Mouse (Mus musculus): Measurements from ENCODE around the gene Nectin4. TPM values are rescaled to one million over a fixed set of nuclear protein-coding genes. Genes with fewer than 3 reads are reported as not detected.
A peak's percentile ranks its signal among the peaks of the same experiment; 100 is the strongest.

Nectin4 gene
- total RNA-seq, 2 experiments from 2014 or later, result 0.21 to 0.42 TPM

GRCm38 (mm10) chr1:171355812-171356340 is 14.0 kb upstream of the Nectin4 start:
- intact Hi-C loops (cut with DNase I), result loop anchor here (2.0 to 5.0 kb wide), 2 partner anchors 33 to 239 kb away; no protein-coding TSS in a partner anchor
- DNase-seq (ENCODE audit: low spot score), result no peak

GRCm38 (mm10) chr1:171356814-171357213 is 13.1 kb upstream of the Nectin4 start:
- no peak for DNase-seq (ENCODE audit: low spot score)
- intact Hi-C loops (cut with DNase I), result loop anchor here (5.0 kb wide), 1 partner anchor 240 kb away; no protein-coding TSS in a partner anchor

GRCm38 (mm10) chr1:171358421-171358820 is 11.5 kb upstream of the Nectin4 start:
- intact Hi-C loops (cut with DNase I), result loop anchor here (5.0 kb wide), 1 partner anchor 241 kb away; no protein-coding TSS in a partner anchor
- DNase-seq (ENCODE audit: low spot score), result no peak

GRCm38 (mm10) chr1:171360253-171360652 is 9.6 kb upstream of the Nectin4 start:
- intact Hi-C loops (cut with DNase I), result loop anchor here (2.0 kb wide), 1 partner anchor 207 kb away; no protein-coding TSS in a partner anchor
- DNase-seq (ENCODE audit: low spot score), result no peak

GRCm38 (mm10) chr1:171360656-171361055 is 9.2 kb upstream of the Nectin4 start, which contains the start of gene Klhdc9:
TSS of gene Klhdc9 (minus strand) at chr1:171360798.
- intact Hi-C loops (cut with DNase I), result loop anchor here (1.0 to 2.0 kb wide), 2 partner anchors 118 to 206 kb away; no protein-coding TSS in a partner anchor
- peak; percentile 62 for DNase-seq (ENCODE audit: low spot score)

- DNase-seq (ENCODE audit: low spot score), result no peak
- intact Hi-C loops (cut with DNase I), result loop anchor here (1.0 to 2.0 kb wide), 2 partner anchors 117 to 205 kb away; no protein-coding TSS in a partner anchor
Observed at GRCm38 (mm10) chr1:171361106-171362103, 8.5 kb upstream of the Nectin4 start.

GRCm38 (mm10) chr1:171365934-171366333 is 4.0 kb upstream of the Nectin4 start:
- intact Hi-C loops (cut with DNase I), result no loop called here
- no peak for DNase-seq (ENCODE audit: low spot score)

- intact Hi-C loops (cut with DNase I), result no loop called here
- DNase-seq (ENCODE audit: low spot score), result no peak
Observed at GRCm38 (mm10) chr1:171372880-171373279, 3.0 kb downstream of the Nectin4 start.

- no peak for DNase-seq (ENCODE audit: low spot score)
- intact Hi-C loops (cut with DNase I), result no loop called here
Observed at GRCm38 (mm10) chr1:171373946-171374345, 4.0 kb downstream of the Nectin4 start.

- intact Hi-C loops (cut with DNase I), result no loop called here
- DNase-seq (ENCODE audit: low spot score), result no peak
Observed at GRCm38 (mm10) chr1:171375646-171376097, 5.8 kb downstream of the Nectin4 start.

GRCm38 (mm10) chr1:171378298-171378697 is 8.4 kb downstream of the Nectin4 start:
- intact Hi-C loops (cut with DNase I), result no loop called here

GRCm38 (mm10) chr1:171379935-171380599 is 10.2 kb downstream of the Nectin4 start:
- intact Hi-C loops (cut with DNase I), result no loop called here
- peak; percentile 52 for DNase-seq (ENCODE audit: low spot score)

More at GRCm38 (mm10) chr1:171378298-171378697, 8.4 kb downstream of the Nectin4 start:
- no peak for DNase-seq (ENCODE audit: low spot score)

GRCm38 (mm10) chr1:171382096-171382620 is 12.3 kb downstream of the Nectin4 start:
- DNase-seq (ENCODE audit: low spot score), result no peak
- intact Hi-C loops (cut with DNase I), result no loop called here

- no peak for DNase-seq (ENCODE audit: low spot score)
- intact Hi-C loops (cut with DNase I), result no loop called here
Observed at GRCm38 (mm10) chr1:171384361-171384760, 14.5 kb downstream of the Nectin4 start.

GRCm38 (mm10) chr1:171385171-171385570 is 15.3 kb downstream of the Nectin4 start:
- DNase-seq (ENCODE audit: low spot score), result no peak
- intact Hi-C loops (cut with DNase I), result no loop called here

GRCm38 (mm10) chr1:171387099-171387498 is 17.2 kb downstream of the Nectin4 start:
- DNase-seq (ENCODE audit: low spot score), result no peak
- intact Hi-C loops (cut with DNase I), result no loop called here

GRCm38 (mm10) chr1:171388376-171389102 is 18.6 kb downstream of the Nectin4 start, which contains the start of gene Arhgap30:
TSS of gene Arhgap30 (plus strand) at chr1:171388954.
- intact Hi-C loops (cut with DNase I), result no loop called here
- DNase-seq (ENCODE audit: low spot score), result peak; percentile 38

- no peak for DNase-seq (ENCODE audit: low spot score)
- intact Hi-C loops (cut with DNase I), result no loop called here
Observed at GRCm38 (mm10) chr1:171390101-171390500, 20.2 kb downstream of the Nectin4 start.

- DNase-seq (ENCODE audit: low spot score), result no peak
Observed at GRCm38 (mm10) chr1:171401821-171402220, 31.9 kb downstream of the Nectin4 start.

More at GRCm38 (mm10) chr1:171401821-171402220, 31.9 kb downstream of the Nectin4 start:
- intact Hi-C loops (cut with DNase I), result no loop called here
